Mouse (Mus musculus) forebrain, embryonic 11.5 days (tissue): ENCODE data around the gene Ndufaf2. TPM values are rescaled to one million over a fixed set of nuclear protein-coding genes. Genes with fewer than 3 reads are reported as not detected.

Experiments
- ATAC-seq: fragments of 200-750 bp; cut with Nextera tagmentation; replicated peaks from 2 replicates; pipeline ENCODE4 v1.8.0; 2017; ENCODE audit warnings: moderate TSS enrichment; ENCODE audit not compliant: low FRiP score
- DNase-seq: peaks from one replicate; pipeline ENCODE4 v3.0.0-alpha.2; 2017; ENCODE audit warnings: low spot score
- H3K27ac ChIP-seq: fragments of 300-500 bp; sonication (generic); 2 replicates; pipeline ENCODE4 v1.5.1; 2014; ENCODE audit warnings: low read depth, low read length
- H3K27me3 ChIP-seq: fragments of 300-500 bp; sonication (generic); 2 replicates; pipeline ENCODE4 v1.6.1; 2014; ENCODE audit warnings: mild to moderate bottlenecking, low read length, mixed read lengths; ENCODE audit not compliant: control insufficient read depth, insufficient read depth
- H3K36me3 ChIP-seq: fragments of 300-500 bp; sonication (generic); 2 replicates; pipeline ENCODE4 v1.6.1; 2014; ENCODE audit warnings: mild to moderate bottlenecking, low read length, moderate library complexity, mixed read lengths; ENCODE audit not compliant: control insufficient read depth, insufficient read depth
- H3K4me1 ChIP-seq: fragments of 300-500 bp; sonication (generic); replicated peaks from 2 replicates; pipeline ENCODE4 v1.6.1; 2014; ENCODE audit warnings: low read length, mixed read lengths; ENCODE audit not compliant: control insufficient read depth, insufficient read depth
- H3K4me2 ChIP-seq: fragments of 300-500 bp; sonication (generic); 2 replicates; pipeline ENCODE4 v1.6.1; 2014; ENCODE audit warnings: low read depth, mild to moderate bottlenecking, low read length, moderate library complexity, mixed read lengths; ENCODE audit not compliant: severe bottlenecking
- H3K4me3 ChIP-seq: fragments of 300-500 bp; sonication (generic); 2 replicates; pipeline ENCODE4 v1.5.1; 2014; ENCODE audit warnings: low read depth, low read length
- H3K9ac ChIP-seq: fragments of 300-500 bp; sonication (generic); 2 replicates; pipeline ENCODE4 v1.6.1; 2014; ENCODE audit warnings: low read length
- H3K9me3 ChIP-seq: fragments of 300-500 bp; sonication (generic); 2 replicates; pipeline ENCODE4 v1.6.1; 2016; ENCODE audit warnings: low read length, mixed read lengths; ENCODE audit not compliant: control insufficient read depth
- WGBS: fragments of 180-500 bp; shearing (Covaris S2); extraction: QIAGEN DNeasy Blood & Tissue Kit; methylation state at CpG from one replicate; pipeline ENCODE4 v1.1.7; 2014; 5-methylcytosine and 5-hydroxymethylcytosine counted together
- polyA plus RNA-seq: library from polyadenylated mRNA; unstranded; fragments of >200 nt; fragmentation: Nextera tagmentation; extraction: Ambion mirVana; gene quantifications from 2 replicates; pipeline ENCODE4 v1.2.1, GENCODE M21; 2014

The Ndufaf2 gene
- polyA plus RNA-seq, 1 experiment from 2014 or later = 96.1 TPM

GRCm38 (mm10) chr13:108064331-108064730 is 94.1 kb downstream of the Ndufaf2 start:
- Histone ChIP-seq H3K27ac (no peak overlapping the region), H3K4me2 (no peak overlapping the region), H3K27me3 (peaks cover 2% of the 10 kb centered on the region; the same call in 1 of the 2 replicates), H3K9ac (no peak overlapping the region), H3K9me3 (no peaks in the 10 kb centered on the region), H3K4me3 (no peak overlapping the region), H3K4me1 (peaks cover 16% of the 10 kb centered on the region; the same call in 1 of the 2 replicates), H3K36me3 (no peaks in the 10 kb centered on the region)
- ATAC-seq (peak; percentile 63; the same call in 1 of the 2 replicates), DNase-seq (no peak)
- 40% methylated on average over 6 of the region's 6 CpGs for WGBS

GRCm38 (mm10) chr13:108063374-108064134 is 94.9 kb downstream of the Ndufaf2 start:
- Histone ChIP-seq H3K9me3 (no peaks in the 10 kb centered on the region), H3K9ac (no peak overlapping the region), H3K4me1 (peaks cover 16% of the 10 kb centered on the region; the same call in 1 of the 2 replicates), H3K36me3 (no peaks in the 10 kb centered on the region), H3K27ac (no peak overlapping the region), H3K27me3 (peaks cover 2% of the 10 kb centered on the region; the same call in 1 of the 2 replicates), H3K4me3 (no peak overlapping the region), H3K4me2 (no peak overlapping the region)
- DNase-seq = no peak
- WGBS = 68% methylated on average over 11 of the region's 11 CpGs
- ATAC-seq = no peak

GRCm38 (mm10) chr13:108062900-108063299 is 95.5 kb downstream of the Ndufaf2 start:
- Histone ChIP-seq H3K27ac (no peak overlapping the region), H3K36me3 (no peaks in the 10 kb centered on the region), H3K9ac (no peak overlapping the region), H3K9me3 (no peaks in the 10 kb centered on the region), H3K4me2 (no peak overlapping the region), H3K4me1 (peaks cover 16% of the 10 kb centered on the region; the same call in 1 of the 2 replicates), H3K27me3 (peaks cover 2% of the 10 kb centered on the region; the same call in 1 of the 2 replicates), H3K4me3 (no peak overlapping the region)
- ATAC-seq = no peak
- WGBS = 74% methylated on average over 5 of the region's 5 CpGs
- DNase-seq = no peak

- 27% methylated on average over 8 of the region's 8 CpGs for WGBS
- H3K9me3 ChIP-seq = no peaks in the 10 kb centered on the region
- H3K4me2 ChIP-seq = no peak overlapping the region
- H3K27ac ChIP-seq = no peak overlapping the region
- H3K27me3 ChIP-seq = peaks cover 2% of the 10 kb centered on the region; the same call in 1 of the 2 replicates
- H3K4me3 ChIP-seq = no peak overlapping the region
- H3K36me3 ChIP-seq = no peaks in the 10 kb centered on the region
- no peak overlapping the region for H3K9ac ChIP-seq
- 0 out of 2 replicates have a peak, but pooled peaks have one; percentile 25 for ATAC-seq
- peaks cover 16% of the 10 kb centered on the region; the same call in 1 of the 2 replicates for H3K4me1 ChIP-seq
- no peak for DNase-seq
Observed at GRCm38 (mm10) chr13:108060936-108061578, 97.4 kb downstream of the Ndufaf2 start.

- peaks cover 16% of the 10 kb centered on the region; the same call in 1 of the 2 replicates for H3K4me1 ChIP-seq
- no peaks in the 10 kb centered on the region for H3K36me3 ChIP-seq
- peaks cover 2% of the 10 kb centered on the region; the same call in 1 of the 2 replicates for H3K27me3 ChIP-seq
- WGBS = 20% methylated on average over 7 of the region's 7 CpGs
- H3K4me3 ChIP-seq = no peak overlapping the region
- ATAC-seq = peak; percentile 64
- H3K9ac ChIP-seq = no peak overlapping the region
- no peaks in the 10 kb centered on the region for H3K9me3 ChIP-seq
- DNase-seq = no peak
- no peak overlapping the region for H3K27ac ChIP-seq
- no peak overlapping the region for H3K4me2 ChIP-seq
Observed at GRCm38 (mm10) chr13:108060286-108060885, 98.0 kb downstream of the Ndufaf2 start.

- H3K9me3 ChIP-seq = no peaks in the 10 kb centered on the region
Observed at GRCm38 (mm10) chr13:108056896-108057295, 101.5 kb downstream of the Ndufaf2 start.

GRCm38 (mm10) chr13:108047364-108047763 is 111.1 kb downstream of the Ndufaf2 start:
- no peaks in the 10 kb centered on the region; the same call in 1 of the 2 replicates for H3K36me3 ChIP-seq
- ATAC-seq (no peak), DNase-seq (no peak)
- WGBS = 94% methylated on average over 6 of the region's 6 CpGs
- peaks cover 7% of the 10 kb centered on the region for H3K4me1 ChIP-seq
- no peak overlapping the region for H3K9ac ChIP-seq
- no peaks in the 10 kb centered on the region for H3K27me3 ChIP-seq
- no peak overlapping the region for H3K27ac ChIP-seq
- H3K9me3 ChIP-seq = no peaks in the 10 kb centered on the region
- H3K4me2 ChIP-seq = no peak overlapping the region
- H3K4me3 ChIP-seq = no peak overlapping the region

More at GRCm38 (mm10) chr13:108056896-108057295, 101.5 kb downstream of the Ndufaf2 start:
- ATAC-seq (no peak), DNase-seq (no peak)
- Histone ChIP-seq H3K9ac (no peak overlapping the region), H3K27me3 (no peaks in the 10 kb centered on the region; the same call in 1 of the 2 replicates), H3K27ac (no peak overlapping the region), H3K4me2 (no peak overlapping the region), H3K36me3 (no peaks in the 10 kb centered on the region), H3K4me1 (peaks cover 11% of the 10 kb centered on the region; the same call in 1 of the 2 replicates), H3K4me3 (no peak overlapping the region)
- WGBS = 80% methylated on average over 3 of the region's 3 CpGs

GRCm38 (mm10) chr13:108046891-108047290 is 111.5 kb downstream of the Ndufaf2 start:
- no peak for ATAC-seq
- H3K27ac ChIP-seq = no peak overlapping the region
- H3K27me3 ChIP-seq = no peaks in the 10 kb centered on the region
- 69% methylated on average over 6 of the region's 6 CpGs for WGBS
- no peak overlapping the region for H3K4me2 ChIP-seq
- no peak overlapping the region for H3K9ac ChIP-seq
- DNase-seq = no peak
- no peaks in the 10 kb centered on the region; the same call in 1 of the 2 replicates for H3K36me3 ChIP-seq
- no peaks in the 10 kb centered on the region for H3K9me3 ChIP-seq
- H3K4me1 ChIP-seq = peaks cover 7% of the 10 kb centered on the region
- no peak overlapping the region for H3K4me3 ChIP-seq
